Comparison of ENCODE assay signal across 19 mouse cellular contexts in the genomic region with DNA sequence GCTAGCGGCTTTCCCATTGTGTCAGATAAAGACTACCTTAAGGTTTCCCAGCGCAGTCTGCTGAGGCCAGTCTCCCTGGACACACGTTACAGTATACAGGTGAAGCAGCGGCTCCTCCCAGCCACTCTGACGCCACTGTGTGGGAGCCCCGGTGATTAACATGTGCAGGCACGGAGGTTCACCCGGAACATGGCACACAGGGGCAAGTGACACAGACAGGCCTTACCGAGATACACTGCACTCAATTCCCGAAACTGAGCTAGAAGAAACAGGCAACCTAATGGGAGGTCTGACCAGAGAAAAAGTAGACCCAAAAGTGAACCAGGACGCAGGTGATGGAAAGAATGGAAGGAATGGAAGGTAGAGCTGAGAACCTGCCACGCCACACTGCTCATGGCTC. TPM values are rescaled to one million over a fixed set of nuclear protein-coding genes. Genes with fewer than 3 reads are reported as not detected.
A peak's percentile ranks its signal among the peaks of the same experiment; 100 is the strongest.
DNase-seq lines count a peak whose midpoint lies in the region; ATAC-seq and TF ChIP-seq lines count a peak whose summit lies in the region.
"Had no signal": no experiment of that assay in that cellular context is flagged by ENCODE, and none has a peak within 500 bp of the region (broad histone marks: within the 10 kb centered on the region; RNA-seq: fewer than 3 reads in every experiment).

No protein-coding gene starts in this region.

- H3K9ac ChIP-seq in hindbrain, embryonic 13.5 days = no peak overlapping the region
- no peak overlapping the region for H3K9ac ChIP-seq in hindbrain, embryonic 14.5 days
- 0 out of 2 replicates have a peak overlapping the region, but pooled peaks have one; percentile 34 for H3K9ac ChIP-seq in ES-E14 (ENCODE audit: insufficient read depth, low read depth, low read length, poor library complexity, severe bottlenecking)
- H3K9ac ChIP-seq: embryonic facial prominence, embryonic 12.5 days; embryonic facial prominence, embryonic 15.5 days; forebrain, embryonic 13.5 days; heart, embryonic 15.5 days had no signal

- H3K9me3 ChIP-seq in hindbrain, embryonic 13.5 days = no peaks in the 10 kb centered on the region
- H3K9me3 ChIP-seq in hindbrain, embryonic 14.5 days (ENCODE audit: control insufficient read depth, low read length) = no peaks in the 10 kb centered on the region
- H3K9me3 ChIP-seq in ES-E14 (ENCODE audit: control insufficient read depth, insufficient read depth, low read depth, low read length) = no peaks in the 10 kb centered on the region
- no peaks in the 10 kb centered on the region for H3K9me3 ChIP-seq in forebrain, embryonic 10.5 days
- H3K9me3 ChIP-seq: embryonic facial prominence, embryonic 12.5 days; embryonic facial prominence, embryonic 15.5 days; forebrain, embryonic 13.5 days; heart, embryonic 15.5 days had no signal

- peaks cover 30% of the 10 kb centered on the region for H3K4me1 ChIP-seq in hindbrain, embryonic 13.5 days (replicated peaks)
- H3K4me1 ChIP-seq in hindbrain, embryonic 14.5 days (replicated peaks; ENCODE audit: control insufficient read depth, insufficient read depth, low read length) = peaks cover 11% of the 10 kb centered on the region
- peaks cover 0 to 8% of the 10 kb centered on the region in 2 experiments; a peak in 1 of 4 replicates for H3K4me1 ChIP-seq in ES-E14 (ENCODE audit: control insufficient read depth in 2 of 2, insufficient read depth in 2 of 2, low read length in 2 of 2, poor library complexity in 1 of 2)
- peaks cover 18% of the 10 kb centered on the region for H3K4me1 ChIP-seq in forebrain, embryonic 10.5 days

- DNase-seq in gastrocnemius, adult 2 months = peak; percentile 14
- no peak for DNase-seq in gastrocnemius, postnatal 10 days
- DNase-seq in hindbrain, embryonic 14.5 days (ENCODE audit: low spot score) = no peak
- no peak for DNase-seq in left cerebral cortex, adult 2 months (ENCODE audit: extremely low spot score in 1 of 2, low spot score in 2 of 2)
- DNase-seq in left cerebral cortex, adult 9 months (ENCODE audit: low spot score in 2 of 2) = no peak
- DNase-seq in ES-E14 (ENCODE audit: low read depth, low spot score) = no peak
- DNase-seq in forebrain, embryonic 10.5 days (ENCODE audit: extremely low spot score, low spot score) = no peak
- DNase-seq: adrenal gland, adult 8-10 months; cerebellum, adult 9-11 months; gastrocnemius, postnatal 25 days; kidney, adult 2 months had no signal

- no peak overlapping the region for H3K4me2 ChIP-seq in hindbrain, embryonic 13.5 days
- no peak overlapping the region for H3K4me2 ChIP-seq in hindbrain, embryonic 14.5 days (replicated peaks)
- H3K4me2 ChIP-seq: forebrain, embryonic 13.5 days; heart, embryonic 11.5 days had no signal

- H3K27me3 ChIP-seq in hindbrain, embryonic 13.5 days = no peaks in the 10 kb centered on the region
- H3K27me3 ChIP-seq in hindbrain, embryonic 14.5 days (ENCODE audit: control insufficient read depth, insufficient read depth, low read length) = no peaks in the 10 kb centered on the region
- no peaks in the 10 kb centered on the region for H3K27me3 ChIP-seq in forebrain, embryonic 10.5 days (ENCODE audit: poor library complexity, severe bottlenecking)
- H3K27me3 ChIP-seq: CH12.LX; embryonic facial prominence, embryonic 12.5 days; embryonic facial prominence, embryonic 15.5 days; forebrain, embryonic 13.5 days; heart, embryonic 15.5 days had no signal

- H3K36me3 ChIP-seq in hindbrain, embryonic 13.5 days = peaks cover 50% of the 10 kb centered on the region
- peaks cover 29% of the 10 kb centered on the region for H3K36me3 ChIP-seq in hindbrain, embryonic 14.5 days (replicated peaks; ENCODE audit: control insufficient read depth, insufficient read depth)
- H3K36me3 ChIP-seq in ES-E14 (ENCODE audit: control insufficient read depth, insufficient read depth, low read length, poor library complexity, severe bottlenecking) = peaks cover under 1% of the 10 kb centered on the region; the same call in 1 of the 2 replicates
- 0 out of 2 replicates have a peak, but pooled peaks cover under 1% of the 10 kb centered on the region for H3K36me3 ChIP-seq in forebrain, embryonic 10.5 days (replicated peaks)
- H3K36me3 ChIP-seq: embryonic facial prominence, embryonic 12.5 days; heart, embryonic 15.5 days had no signal

- H3K27ac ChIP-seq in gastrocnemius, adult 2 months = peak overlapping the region; percentile 87
- 0 out of 2 replicates have a peak overlapping the region, but pooled peaks have one; percentile 19 for H3K27ac ChIP-seq in hindbrain, embryonic 13.5 days
- no peak overlapping the region for H3K27ac ChIP-seq in hindbrain, embryonic 14.5 days
- peak overlapping the region; percentile 84; the same call in 1 of the 2 replicates for H3K27ac ChIP-seq in left cerebral cortex, adult 2 months
- no peak overlapping the region for H3K27ac ChIP-seq in ES-E14 (ENCODE audit: insufficient read depth, low read depth, low read length, poor library complexity, severe bottlenecking)
- no peak overlapping the region for H3K27ac ChIP-seq in forebrain, embryonic 10.5 days
- H3K27ac ChIP-seq: embryonic facial prominence, embryonic 12.5 days; embryonic facial prominence, embryonic 15.5 days; forebrain, embryonic 13.5 days; heart, embryonic 15.5 days had no signal

- H3K4me3 ChIP-seq in gastrocnemius, adult 2 months = no peak overlapping the region
- no peak overlapping the region for H3K4me3 ChIP-seq in hindbrain, embryonic 13.5 days
- H3K4me3 ChIP-seq in hindbrain, embryonic 14.5 days (replicated peaks; ENCODE audit: low read length) = no peak overlapping the region
- H3K4me3 ChIP-seq in left cerebral cortex, adult 2 months = no peak overlapping the region
- no peak overlapping the region for H3K4me3 ChIP-seq in ES-E14 (ENCODE audit: insufficient read depth in 1 of 2, low read depth in 1 of 2, low read length in 2 of 2, poor library complexity in 1 of 2, severe bottlenecking in 1 of 2)
- no peak overlapping the region for H3K4me3 ChIP-seq in forebrain, embryonic 10.5 days
- H3K4me3 ChIP-seq: forebrain, embryonic 13.5 days; heart, adult 2 months; heart, embryonic 15.5 days had no signal

- intact Hi-C loops in gastrocnemius, adult 2 months (cut with DNase I) = loop anchor here (5.0 to 10.0 kb wide), 2 partner anchors 139 to 361 kb away; no protein-coding TSS in a partner anchor
- intact Hi-C loops in left cerebral cortex, adult 2 months (cut with DNase I) = loop anchor here (2.0 to 5.0 kb wide), 2 partner anchors 77 to 254 kb away; partner anchors contain the start of gene Bicdl1

- ATAC-seq in hindbrain, embryonic 13.5 days (ENCODE audit: low FRiP score) = no peak
- ATAC-seq in hindbrain, embryonic 14.5 days (ENCODE audit: low FRiP score) = no peak

- TF ChIP-seq CTCF in gastrocnemius, adult 2 months (IDR thresholded peaks at IDR 0.05) = no peak
- no peak for TF ChIP-seq CTCF in left cerebral cortex, adult 2 months (IDR thresholded peaks at IDR 0.05)

- in situ Hi-C loops in ES-E14 (cut with MboI; ENCODE audit: low sequenced_read_pairs in 2 of 2, unreplicated experiment in 2 of 2) = no loop called here

- 89% methylated on average over 12 of the region's 12 CpGs for WGBS in hindbrain, embryonic 13.5 days
- WGBS in hindbrain, embryonic 14.5 days = 93% methylated on average over 12 of the region's 12 CpGs
- WGBS in forebrain, embryonic 10.5 days = 90% methylated on average over 12 of the region's 12 CpGs

TF ChIP-seq in ES-E14, 5 proteins besides CTCF, POLR2A, EP300 and RAD21:
- no peak for TF ChIP-seq HCFC1 (IDR thresholded peaks at IDR 0.05; ENCODE audit: borderline replicate concordance, insufficient read depth, low read length)
- TF ChIP-seq MAFK (IDR thresholded peaks at IDR 0.05; ENCODE audit: insufficient read depth, low read depth, low read length) = no peak
- no peak for TF ChIP-seq ZC3H11A (IDR thresholded peaks at IDR 0.05; ENCODE audit: borderline replicate concordance, low read depth, low read length)
- TF ChIP-seq ZNF384 (IDR thresholded peaks at IDR 0.05; ENCODE audit: low read depth, low read length) = no peak
- TF ChIP-seq CHD2 (IDR thresholded peaks at IDR 0.05; ENCODE audit: low read depth, low read length) = no peak

RNA-seq across cellular contexts. Expression of gene Rab35, which starts 22.1 kb away (rescaled TPM):
- 10 to 100 TPM; 38.5 to 39.6 TPM for total RNA-seq in gastrocnemius, adult 2 months (2021)
- 10 to 100 TPM; 33.3 to 39.8 TPM for total RNA-seq in gastrocnemius, postnatal 10 days (2021)
- 17.1 and 17.8 TPM in 2 replicates for polyA plus RNA-seq in hindbrain, embryonic 13.5 days (2015; fragmentation: Nextera tagmentation; extraction: Ambion mirVana)
- 23.3 and 27.7 TPM in 2 replicates for polyA plus RNA-seq in hindbrain, embryonic 14.5 days (2014; fragmentation: Nextera tagmentation; extraction: Ambion mirVana)
- 100 to 1,000 TPM in 1 of 2 experiments, 10 to 100 TPM in 1; 99.5 to 101 TPM for total RNA-seq in left cerebral cortex, adult 2 months (2021)
- 44.7 and 58.7 TPM in 2 replicates for total RNA-seq in ES-E14 (2012; rRNA removed)
- polyA plus RNA-seq in forebrain, embryonic 10.5 days (2016; fragmentation: Nextera tagmentation; extraction: Ambion mirVana) = 11.2 and 12.4 TPM in 2 replicates

Comparison
In these comparisons a context has a peak if more than half of its experiments do, and no peak if none do; other contexts are left out.
1. H3K27ac ChIP-seq: peak in gastrocnemius, adult 2 months (single experiment), hindbrain, embryonic 13.5 days (single experiment) and left cerebral cortex, adult 2 months (single experiment); none in hindbrain, embryonic 14.5 days (single experiment), ES-E14 (single experiment) and forebrain, embryonic 10.5 days (single experiment).